Mouse (Mus musculus) heart, adult 18-20 months (tissue): ENCODE data around the gene Ccdc32. TPM values are rescaled to one million over a fixed set of nuclear protein-coding genes. Genes with fewer than 3 reads are reported as not detected.

Experiments used
- DNase-seq, 2 experiments: peaks; one replicate each; pipeline ENCODE4 v3.0.0; 2021 to 2022; ENCODE audit warnings: mixed read lengths in 1 of 2
- total RNA-seq, 2 experiments: library from RNA; stranded (reverse); gene quantifications; 2 replicates each; pipeline ENCODE4 v1.2.3; 2021

The Ccdc32 gene
- total RNA-seq, 2 experiments from 2014 or later: 10.3 to 12.1 TPM

DNA sequence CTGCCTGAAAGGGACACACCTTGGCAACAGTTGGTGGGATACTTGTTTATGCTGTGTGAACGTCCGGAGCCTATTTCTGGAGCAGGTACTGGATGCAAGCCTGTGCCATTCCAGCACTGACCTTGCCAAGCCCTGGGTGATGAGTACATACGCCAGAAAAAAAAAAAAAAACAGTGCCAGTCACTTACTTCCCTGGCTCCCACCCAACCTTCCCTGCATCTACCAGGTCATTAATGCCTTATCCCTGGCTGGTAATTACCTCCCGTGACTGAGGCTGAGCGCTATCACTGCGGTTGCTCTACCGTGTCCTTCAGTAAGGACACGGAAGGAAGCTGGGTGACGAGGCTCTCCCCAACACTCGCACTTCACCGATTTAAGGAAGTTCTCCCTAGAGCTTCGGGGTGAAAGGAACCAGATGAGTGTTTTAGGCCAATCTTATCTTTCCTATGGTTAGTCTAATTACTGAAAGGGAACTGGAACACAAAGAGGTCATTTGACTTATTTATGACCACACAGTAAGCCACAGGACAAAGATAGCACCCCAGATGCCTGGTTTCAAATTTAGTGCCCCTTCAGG, 13.5 kb downstream of the Ccdc32 start:
- peak; percentile 78 to 83 for DNase-seq

- no peak for DNase-seq
Observed at GRCm38 (mm10) chr2:119014989-119015388, 14.2 kb downstream of the Ccdc32 start.

- DNase-seq: no peak
Observed at GRCm38 (mm10) chr2:119009376-119009775, 19.8 kb downstream of the Ccdc32 start.

DNA sequence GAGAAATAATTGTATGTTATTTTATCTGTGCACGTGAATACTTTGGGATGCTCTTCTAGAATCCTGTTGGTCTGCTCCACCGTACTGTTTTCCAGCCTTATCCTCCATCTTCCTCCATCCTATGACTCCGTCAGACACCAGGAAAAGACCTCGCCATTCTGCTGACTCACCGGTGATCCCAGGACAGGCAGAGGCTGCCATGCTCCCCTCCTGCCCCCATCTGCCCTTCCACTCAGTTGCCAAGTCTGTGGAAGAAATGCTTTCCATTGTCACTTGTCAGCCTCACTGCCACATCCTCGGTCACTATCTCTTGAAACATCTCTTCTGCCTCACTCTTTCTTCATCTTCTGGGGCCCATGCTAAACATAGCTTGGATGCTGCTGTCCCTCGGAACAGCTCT, 22.3 kb downstream of the Ccdc32 start:
- no peak for DNase-seq

- no peak for DNase-seq
Observed at GRCm38 (mm10) chr2:118999025-118999639, 30.1 kb downstream of the Ccdc32 start.

DNA sequence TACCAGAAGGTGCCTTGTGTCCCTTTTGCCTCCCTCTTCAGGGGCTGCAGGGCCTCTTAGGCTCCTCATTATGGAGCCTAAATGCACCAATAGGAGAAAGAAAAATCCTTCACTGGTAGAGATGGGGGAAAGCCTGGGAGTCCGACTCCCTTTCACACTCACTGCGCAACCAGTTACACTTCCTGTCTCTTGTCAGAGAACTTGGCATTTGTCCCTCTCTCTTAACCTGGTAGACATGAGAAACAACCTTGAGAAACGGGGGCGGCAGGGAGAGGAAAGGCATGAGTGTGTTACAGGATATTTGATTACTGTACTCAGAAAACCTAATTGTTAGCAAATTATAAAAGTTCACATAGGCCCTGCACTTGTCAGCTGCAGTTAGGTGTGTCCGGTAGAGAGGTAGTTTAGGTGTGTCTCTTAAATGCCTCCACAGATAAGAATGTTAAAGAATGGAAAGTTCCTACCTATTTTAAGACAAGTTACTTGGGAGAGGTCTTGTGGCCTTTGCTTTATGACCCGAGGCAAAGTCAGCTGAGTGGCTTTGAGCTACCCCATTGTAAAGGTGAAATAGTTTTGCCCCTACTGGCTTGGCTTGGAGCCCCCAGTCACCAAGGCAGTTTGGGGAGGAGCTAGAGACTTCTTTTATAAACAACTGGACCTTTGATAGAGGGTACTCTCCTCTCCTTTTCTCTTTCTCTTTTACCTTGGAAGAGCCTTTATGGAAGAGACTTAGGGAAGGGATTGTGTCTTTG, 30.9 kb downstream of the Ccdc32 start:
- no peak for DNase-seq

DNA sequence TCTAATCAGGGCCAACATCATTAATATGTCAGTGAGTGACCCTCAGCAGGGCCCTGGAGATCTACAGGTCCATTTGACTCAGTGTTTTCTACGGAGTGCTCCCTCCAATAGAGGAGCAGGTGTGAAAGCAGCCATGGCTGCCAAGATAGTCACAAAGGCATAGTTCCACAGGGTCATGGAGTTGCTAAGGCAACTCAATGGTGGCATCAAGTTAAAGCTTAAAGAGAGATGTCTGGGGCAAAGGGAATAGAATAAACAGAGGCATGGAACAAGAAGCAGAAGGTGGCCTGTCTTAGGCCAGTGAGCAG, 32.4 kb downstream of the Ccdc32 start:
- no peak for DNase-seq

DNA sequence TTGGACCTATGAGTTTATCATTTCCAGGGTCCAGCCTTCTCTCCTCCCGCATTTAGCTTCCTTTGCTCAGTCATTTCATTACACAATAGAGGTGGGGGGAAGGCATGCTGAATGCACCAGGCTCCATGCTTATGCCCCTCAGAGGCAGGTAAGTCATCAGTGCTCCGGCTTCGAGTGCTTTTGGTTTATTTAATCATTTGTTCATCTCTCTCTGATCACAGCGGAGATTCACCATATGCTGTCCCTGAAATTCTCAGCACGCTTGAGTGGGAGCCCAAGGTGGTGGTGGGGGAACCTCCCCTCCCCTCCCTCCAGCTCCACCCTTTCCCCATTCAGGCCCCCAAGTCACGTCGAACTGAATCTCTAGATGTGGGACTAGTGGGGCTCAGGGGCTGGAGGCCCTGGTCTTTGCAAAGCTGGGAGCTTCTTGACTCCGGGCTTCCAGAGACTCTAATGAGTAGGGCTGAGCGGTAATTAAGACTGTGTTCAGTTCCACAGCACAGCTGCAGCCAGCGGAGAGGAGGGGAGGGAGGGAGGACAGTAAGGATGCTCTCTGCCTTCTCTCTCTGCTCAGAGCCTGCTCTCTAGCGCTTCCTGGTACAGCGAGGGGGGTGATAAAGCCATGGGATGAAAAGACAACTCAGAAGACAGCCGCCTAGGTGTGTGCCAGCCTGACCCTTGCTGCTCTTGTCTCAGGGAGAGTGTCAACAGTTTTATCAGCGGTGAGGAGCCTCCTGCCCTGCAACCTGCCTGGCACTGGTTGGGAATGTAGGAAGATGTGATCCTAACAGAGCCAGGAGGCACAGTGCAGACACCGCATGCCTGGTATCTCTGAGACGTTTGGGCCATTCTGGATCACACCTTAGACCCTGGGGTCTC, 33.0 kb downstream of the Ccdc32 start:
- DNase-seq: no peak

DNA sequence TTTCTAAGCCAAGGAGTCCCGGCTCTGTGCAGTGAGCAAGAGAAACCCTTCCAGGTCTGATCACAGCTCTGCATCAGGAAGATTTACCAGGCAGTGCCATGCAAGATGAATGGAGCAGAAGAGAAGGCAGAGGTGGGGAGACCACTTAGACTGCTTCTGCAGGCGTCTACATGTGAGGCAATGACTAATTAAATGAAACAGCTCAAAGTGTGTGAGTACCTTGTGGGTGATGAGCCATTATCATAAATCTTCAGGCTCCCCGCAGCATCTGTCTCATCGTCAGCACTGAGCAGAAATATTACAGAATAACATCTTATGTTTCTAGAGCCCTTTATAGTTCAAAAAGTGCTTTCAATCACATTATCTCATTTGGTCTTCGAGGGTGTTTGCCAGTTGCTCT, 33.7 kb downstream of the Ccdc32 start:
- no peak for DNase-seq

DNA sequence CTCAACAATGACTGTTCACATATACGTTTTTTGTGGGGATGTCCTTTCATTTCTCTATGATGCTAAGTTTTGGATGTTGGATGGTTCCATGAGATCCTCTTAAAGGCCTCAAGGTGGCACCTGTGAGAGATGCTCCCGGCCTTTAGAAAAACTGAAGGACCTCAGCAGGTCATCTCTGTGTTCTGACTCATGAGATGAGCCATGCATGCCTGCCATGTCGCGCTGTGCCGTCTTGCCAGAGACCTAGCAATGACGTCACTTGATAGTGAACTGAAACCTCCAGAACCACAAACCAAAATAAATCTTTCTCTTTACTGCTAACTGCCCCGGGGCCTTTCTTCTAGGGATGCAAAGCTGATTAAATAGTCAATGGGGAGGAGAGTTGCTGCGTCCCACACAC, 45.4 kb downstream of the Ccdc32 start:
- DNase-seq: no peak

DNA sequence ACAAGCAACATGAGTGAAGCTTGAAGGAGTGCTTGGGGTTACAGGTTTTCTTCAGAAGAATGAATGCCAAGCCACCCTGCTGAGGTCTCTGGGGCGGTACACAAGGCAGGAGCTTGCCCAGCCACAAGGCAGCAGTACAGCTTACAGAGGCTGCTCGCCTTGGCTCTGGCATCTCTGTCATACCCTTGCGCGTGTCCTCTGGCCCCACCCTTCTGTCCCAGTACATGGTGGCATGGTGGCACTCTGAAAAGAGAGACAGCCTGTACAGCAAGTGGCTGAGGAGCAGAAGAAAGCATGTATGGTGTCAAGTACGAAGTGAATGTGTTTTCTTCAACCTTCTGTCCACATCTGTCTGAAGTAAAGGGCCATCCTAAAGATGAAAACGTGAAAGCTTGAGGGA, 48.4 kb downstream of the Ccdc32 start:
- DNase-seq: peak; percentile 18 to 36

- DNase-seq: no peak
Observed at GRCm38 (mm10) chr2:118978064-118978463, 51.1 kb downstream of the Ccdc32 start.

- DNase-seq: no peak
Observed at GRCm38 (mm10) chr2:118976941-118977340, 52.3 kb downstream of the Ccdc32 start.

GRCm38 (mm10) chr2:118976282-118976929, 52.8 kb downstream of the Ccdc32 start:
- peak; percentile 92 to 95 for DNase-seq

DNA sequence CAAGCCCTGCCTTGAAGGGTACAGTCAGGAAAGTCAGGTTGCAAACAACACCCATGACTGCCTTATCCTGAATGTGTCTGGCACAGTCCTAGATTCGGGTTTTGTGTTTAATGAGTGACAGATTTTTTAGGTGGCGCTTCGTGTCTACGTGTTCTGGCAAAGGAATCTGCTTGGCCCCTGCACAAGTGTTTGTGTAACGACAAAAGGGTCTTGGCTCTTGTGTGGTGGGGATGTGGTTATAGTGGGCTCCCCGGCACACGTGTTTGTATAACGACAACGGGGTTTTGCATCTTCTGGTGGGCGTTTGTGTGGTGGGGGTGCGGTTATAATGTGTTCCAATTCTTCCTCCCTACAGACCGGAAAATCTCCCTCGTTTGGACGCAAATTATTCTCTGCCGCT, 53.3 kb downstream of the Ccdc32 start:
- no peak for DNase-seq

DNA sequence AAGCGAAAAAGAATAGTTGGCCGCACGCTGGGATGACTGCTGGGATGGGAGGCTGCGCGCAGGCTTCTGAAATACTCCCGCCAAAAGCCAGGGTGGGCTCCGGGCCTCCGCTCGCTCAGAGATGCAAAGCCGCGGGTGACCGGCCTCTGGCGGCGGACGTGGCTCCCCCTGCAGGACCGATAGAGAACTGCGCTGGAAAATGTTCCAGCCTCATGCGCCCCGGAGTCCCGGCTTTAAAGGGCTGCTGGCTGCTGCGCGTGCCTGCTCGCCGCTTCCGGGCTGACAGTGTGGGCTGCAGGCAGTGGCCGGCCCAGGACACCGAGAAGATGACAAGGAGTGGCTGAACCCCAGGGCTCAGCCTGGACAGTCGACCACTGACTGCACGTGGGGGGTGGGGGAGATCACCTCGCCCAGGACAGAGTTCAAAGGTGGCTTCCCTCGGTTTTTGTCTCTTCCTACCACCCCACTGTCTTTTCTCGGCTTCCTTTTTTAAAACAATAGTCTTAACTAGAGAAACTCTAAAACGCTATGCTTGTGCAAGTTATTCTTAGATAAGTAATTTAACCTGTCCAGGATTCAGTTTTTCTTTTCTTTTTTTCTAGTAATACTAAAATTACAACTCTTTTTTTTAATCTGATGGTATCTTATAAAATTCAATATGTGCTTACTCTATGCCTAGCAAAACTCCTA, 56.4 kb downstream of the Ccdc32 start:
- DNase-seq: peak; percentile 88 to 90

GRCm38 (mm10) chr2:118972048-118972447, 57.1 kb downstream of the Ccdc32 start:
- DNase-seq: no peak

GRCm38 (mm10) chr2:118969585-118970147, 59.5 kb downstream of the Ccdc32 start:
- DNase-seq: no peak
